Mouse (Mus musculus) right cerebral cortex, adult 18-20 months (tissue): Measurements from ENCODE around the gene Cdcp1.

Experiments used
- DNase-seq: peaks from one replicate; pipeline ENCODE4 v3.0.0; 2022; ENCODE audit warnings: mixed read lengths

The Cdcp1 gene

GRCm38 (mm10) chr9:123207895-123208294 is 7.9 kb downstream of the Cdcp1 start:
- no peak for DNase-seq

GRCm38 (mm10) chr9:123206948-123207347 is 8.9 kb downstream of the Cdcp1 start:
- no peak for DNase-seq

GRCm38 (mm10) chr9:123206526-123206925 is 9.3 kb downstream of the Cdcp1 start:
- no peak for DNase-seq

- DNase-seq, result no peak
These were observed 15.7 kb downstream of the Cdcp1 start for GRCm38 (mm10) chr9:123200116-123200515.

GRCm38 (mm10) chr9:123188271-123188670 is 27.6 kb downstream of the Cdcp1 start:
- no peak for DNase-seq

- no peak for DNase-seq
These were observed 28.2 kb downstream of the Cdcp1 start for GRCm38 (mm10) chr9:123187589-123187988.

GRCm38 (mm10) chr9:123186151-123186550 is 29.7 kb downstream of the Cdcp1 start:
- DNase-seq, result no peak

GRCm38 (mm10) chr9:123185546-123185945 is 30.3 kb downstream of the Cdcp1 start:
- no peak for DNase-seq

- DNase-seq, result no peak
These were observed 32.6 kb downstream of the Cdcp1 start for GRCm38 (mm10) chr9:123183226-123183625.

GRCm38 (mm10) chr9:123180003-123180402 is 35.8 kb downstream of the Cdcp1 start:
- no peak for DNase-seq

GRCm38 (mm10) chr9:123177380-123178048 is 38.3 kb downstream of the Cdcp1 start:
- DNase-seq, result no peak

- DNase-seq, result no peak
These were observed 41.5 kb downstream of the Cdcp1 start for GRCm38 (mm10) chr9:123174356-123174755.

GRCm38 (mm10) chr9:123173760-123174159 is 42.1 kb downstream of the Cdcp1 start:
- no peak for DNase-seq

GRCm38 (mm10) chr9:123165781-123166443 is 49.9 kb downstream of the Cdcp1 start:
- DNase-seq, result no peak

- no peak for DNase-seq
These were observed 52.7 kb downstream of the Cdcp1 start for GRCm38 (mm10) chr9:123162985-123163694.

GRCm38 (mm10) chr9:123161792-123162191 is 54.0 kb downstream of the Cdcp1 start:
- DNase-seq, result no peak

- peak; percentile 74 for DNase-seq
These were observed 56.5 kb downstream of the Cdcp1 start for GRCm38 (mm10) chr9:123159330-123159729.

GRCm38 (mm10) chr9:123158125-123158836 is 57.6 kb downstream of the Cdcp1 start:
- DNase-seq, result peak; percentile 34

GRCm38 (mm10) chr9:123157699-123158098 is 58.1 kb downstream of the Cdcp1 start:
- no peak for DNase-seq

- peak; percentile 12 for DNase-seq
These were observed 58.9 kb downstream of the Cdcp1 start for GRCm38 (mm10) chr9:123156910-123157361.

GRCm38 (mm10) chr9:123153121-123153520 is 62.7 kb downstream of the Cdcp1 start:
- DNase-seq, result no peak

GRCm38 (mm10) chr9:123152026-123152425 is 63.8 kb downstream of the Cdcp1 start:
- no peak for DNase-seq

GRCm38 (mm10) chr9:123151561-123151960 is 64.3 kb downstream of the Cdcp1 start:
- DNase-seq, result no peak
